Mouse (Mus musculus) kidney, embryonic 16.5 days (tissue): ENCODE measurements around the gene Pdk2. TPM values are rescaled to one million over a fixed set of nuclear protein-coding genes. Genes with fewer than 3 reads are reported as not detected.

Experiments used
- ATAC-seq: fragments of 200-750 bp; cut with Nextera tagmentation; 2 replicates; pipeline ENCODE4 v1.8.0; 2017; ENCODE audit warnings: moderate TSS enrichment; ENCODE audit not compliant: low FRiP score, low TSS enrichment
- H3K27ac ChIP-seq: fragments of 300-500 bp; sonication (generic); 2 replicates; pipeline ENCODE4 v1.5.1; 2014; ENCODE audit warnings: low read length
- H3K27me3 ChIP-seq: fragments of 300-500 bp; sonication (generic); 2 replicates; pipeline ENCODE4 v1.6.1; 2014; ENCODE audit warnings: low read length, control low read depth, mixed read lengths; ENCODE audit not compliant: insufficient read depth
- H3K36me3 ChIP-seq: fragments of 300-500 bp; sonication (generic); 2 replicates; pipeline ENCODE4 v1.6.1; 2014; ENCODE audit warnings: low read length, control low read depth, mixed read lengths; ENCODE audit not compliant: insufficient read depth
- H3K4me1 ChIP-seq: fragments of 300-500 bp; sonication (generic); 2 replicates; pipeline ENCODE4 v1.6.1; 2014; ENCODE audit warnings: low read length, control low read depth, mixed read lengths; ENCODE audit not compliant: insufficient read depth
- H3K4me2 ChIP-seq: fragments of 300-500 bp; sonication (generic); replicated peaks from 2 replicates; pipeline ENCODE4 v1.6.1; 2014; ENCODE audit warnings: low read depth, low read length
- H3K4me3 ChIP-seq: fragments of 300-500 bp; sonication (generic); 2 replicates; pipeline ENCODE4 v1.5.1; 2014; ENCODE audit warnings: mild to moderate bottlenecking, low read length
- H3K9ac ChIP-seq: fragments of 300-500 bp; sonication (generic); replicated peaks from 2 replicates; pipeline ENCODE4 v1.6.1; 2014; ENCODE audit warnings: low read length
- H3K9me3 ChIP-seq: fragments of 300-500 bp; sonication (generic); 2 replicates; pipeline ENCODE4 v1.6.1; 2016; ENCODE audit warnings: low read length, control low read depth
- WGBS: fragments of 180-500 bp; shearing (Covaris S2); extraction: QIAGEN DNeasy Blood & Tissue Kit; methylation state at CpG from one replicate; pipeline ENCODE4 v1.1.7; 2014; 5-methylcytosine and 5-hydroxymethylcytosine counted together
- polyA plus RNA-seq: library from polyadenylated mRNA; unstranded; fragments of >200 nt; fragmentation: Nextera tagmentation; extraction: Ambion mirVana; gene quantifications from 2 replicates; pipeline ENCODE4 v1.2.1, GENCODE M21; 2015

Gene Pdk2
- polyA plus RNA-seq, 1 experiment from 2014 or later, result 72.3 TPM

- ATAC-seq, result no peak
- H3K4me2 ChIP-seq, result 0 out of 2 replicates have a peak overlapping the region, but pooled peaks have one; percentile 5
- H3K9ac ChIP-seq, result peak overlapping the region; percentile 37
- H3K4me1 ChIP-seq, result peaks cover 22% of the 10 kb centered on the region
- H3K27ac ChIP-seq, result peak overlapping the region; percentile 73
- 62% methylated on average over 8 of the region's 8 CpGs for WGBS
- H3K27me3 ChIP-seq, result no peaks in the 10 kb centered on the region
- H3K4me3 ChIP-seq, result no peak overlapping the region
- peaks cover 60% of the 10 kb centered on the region for H3K36me3 ChIP-seq
- H3K9me3 ChIP-seq, result no peaks in the 10 kb centered on the region
Observed at GRCm38 (mm10) chr11:95000128-95000527, 41.0 kb downstream of the Pdk2 start.

- Histone ChIP-seq H3K36me3 (peaks cover 50% of the 10 kb centered on the region), H3K4me1 (peaks cover 43% of the 10 kb centered on the region), H3K4me3 (no peak overlapping the region), H3K9ac (no peak overlapping the region), H3K27me3 (no peaks in the 10 kb centered on the region), H3K27ac (no peak overlapping the region), H3K9me3 (no peaks in the 10 kb centered on the region), H3K4me2 (no peak overlapping the region)
- ATAC-seq, result no peak
- 82% methylated on average over 16 of the region's 16 CpGs for WGBS
Observed at GRCm38 (mm10) chr11:94998041-94998531, 43.1 kb downstream of the Pdk2 start.

- Histone ChIP-seq H3K9me3 (no peaks in the 10 kb centered on the region), H3K27ac (no peak overlapping the region), H3K36me3 (peaks cover 46% of the 10 kb centered on the region), H3K4me2 (no peak overlapping the region), H3K9ac (no peak overlapping the region), H3K4me3 (no peak overlapping the region), H3K27me3 (no peaks in the 10 kb centered on the region), H3K4me1 (peaks cover 48% of the 10 kb centered on the region)
- 48% methylated on average over 5 of the region's 5 CpGs for WGBS
- ATAC-seq, result no peak
Observed at GRCm38 (mm10) chr11:94997596-94997995, 43.6 kb downstream of the Pdk2 start.

GRCm38 (mm10) chr11:94996984-94997383 lies 44.2 kb downstream of the Pdk2 start:
- Histone ChIP-seq H3K4me1 (peaks cover 54% of the 10 kb centered on the region), H3K36me3 (peaks cover 40% of the 10 kb centered on the region), H3K27me3 (no peaks in the 10 kb centered on the region), H3K4me2 (no peak overlapping the region), H3K9ac (no peak overlapping the region), H3K4me3 (no peak overlapping the region), H3K27ac (no peak overlapping the region), H3K9me3 (no peaks in the 10 kb centered on the region)
- ATAC-seq, result no peak
- 92% methylated on average over 6 of the region's 6 CpGs for WGBS

GRCm38 (mm10) chr11:94996101-94996500 lies 45.1 kb downstream of the Pdk2 start:
- Histone ChIP-seq H3K4me3 (no peak overlapping the region), H3K9me3 (no peaks in the 10 kb centered on the region), H3K27me3 (no peaks in the 10 kb centered on the region), H3K27ac (no peak overlapping the region), H3K4me1 (peaks cover 53% of the 10 kb centered on the region), H3K36me3 (peaks cover 33% of the 10 kb centered on the region), H3K9ac (no peak overlapping the region), H3K4me2 (peak overlapping the region; percentile 90; the same call in 1 of the 2 replicates)
- no peak for ATAC-seq
- WGBS, result 78% methylated on average over 8 of the region's 8 CpGs

- WGBS, result 75% methylated on average over 11 of the region's 11 CpGs
- Histone ChIP-seq H3K4me2 (peak overlapping the region; percentile 90), H3K27ac (no peak overlapping the region), H3K36me3 (peaks cover 31% of the 10 kb centered on the region), H3K9ac (peak overlapping the region; percentile 93; the same call in 1 of the 2 replicates), H3K9me3 (no peaks in the 10 kb centered on the region), H3K4me3 (peak overlapping the region; percentile 95), H3K27me3 (no peaks in the 10 kb centered on the region), H3K4me1 (peaks cover 49% of the 10 kb centered on the region)
- no peak for ATAC-seq
Observed at GRCm38 (mm10) chr11:94994947-94995772, 46.0 kb downstream of the Pdk2 start.

- ATAC-seq, result no peak
- peaks cover 25% of the 10 kb centered on the region for H3K36me3 ChIP-seq
- peak overlapping the region; percentile 90 for H3K4me2 ChIP-seq
- H3K4me3 ChIP-seq, result peak overlapping the region; percentile 95
- no peaks in the 10 kb centered on the region for H3K9me3 ChIP-seq
- H3K4me1 ChIP-seq, result peaks cover 52% of the 10 kb centered on the region
- 27% methylated on average over 10 of the region's 10 CpGs for WGBS
- peak overlapping the region; percentile 93 for H3K9ac ChIP-seq
- no peaks in the 10 kb centered on the region for H3K27me3 ChIP-seq
- H3K27ac ChIP-seq, result no peak overlapping the region
Observed at GRCm38 (mm10) chr11:94994208-94994814, 46.8 kb downstream of the Pdk2 start.

- peak overlapping the region; percentile 95 for H3K4me3 ChIP-seq
- 2% methylated on average over 22 of the region's 22 CpGs for WGBS
- peak; percentile 21; the same call in 1 of the 2 replicates for ATAC-seq
Observed at GRCm38 (mm10) chr11:94992754-94993606, 48.2 kb downstream of the Pdk2 start.

GRCm38 (mm10) chr11:94992480-94992753 lies 48.7 kb downstream of the Pdk2 start:
- no peaks in the 10 kb centered on the region for H3K9me3 ChIP-seq
- peak overlapping the region; percentile 95 for H3K4me3 ChIP-seq
- no peak for ATAC-seq
- H3K4me1 ChIP-seq, result peaks cover 65% of the 10 kb centered on the region
- peak overlapping the region; percentile 90 for H3K4me2 ChIP-seq
- peak overlapping the region; percentile 61 for H3K27ac ChIP-seq
- WGBS, result 0% methylated on average over 20 of the region's 20 CpGs
- no peaks in the 10 kb centered on the region for H3K27me3 ChIP-seq
- peaks cover 11% of the 10 kb centered on the region for H3K36me3 ChIP-seq
- peak overlapping the region; percentile 93 for H3K9ac ChIP-seq

More at GRCm38 (mm10) chr11:94992754-94993606, 48.2 kb downstream of the Pdk2 start:
- Histone ChIP-seq H3K36me3 (peaks cover 17% of the 10 kb centered on the region), H3K4me2 (peak overlapping the region; percentile 90), H3K27me3 (no peaks in the 10 kb centered on the region), H3K9me3 (no peaks in the 10 kb centered on the region), H3K27ac (peak overlapping the region; percentile 61), H3K9ac (peak overlapping the region; percentile 93), H3K4me1 (peaks cover 63% of the 10 kb centered on the region)
